Mouse (Mus musculus) MEL (cell line): ENCODE results near the gene Golga4. TPM values are rescaled to one million over a fixed set of nuclear protein-coding genes. Genes with fewer than 3 reads are reported as not detected.

Source experiments
- DNase-seq: peaks from one replicate; pipeline ENCODE4 v3.0.0; 2011; ENCODE audit warnings: low read depth, low spot score
- H3K27ac ChIP-seq: 2 replicates; pipeline ENCODE4 v1.5.1; 2012; ENCODE audit warnings: low read depth, mild to moderate bottlenecking, control low read depth, low read length, moderate library complexity; ENCODE audit not compliant: control insufficient read depth
- H3K27me3 ChIP-seq, 2 experiments: fragments of 150-350 bp in 1 of 2; sonication (generic) in 1 of 2; 2 replicates each; pipeline ENCODE4 v1.6.1; 2012; ENCODE audit warnings: low read length in 2 of 2, mild to moderate bottlenecking in 2 of 2, improper control_type of control experiment in 1 of 2, moderate library complexity in 1 of 2; ENCODE audit not compliant: insufficient read depth in 2 of 2, control insufficient read depth in 1 of 2
- H3K36me3 ChIP-seq, 2 experiments: 2 replicates each; pipeline ENCODE4 v1.6.1; 2012 to 2014; ENCODE audit warnings: low read length in 2 of 2, improper control_type of control experiment in 1 of 2, inconsistent platforms in 1 of 2, mild to moderate bottlenecking in 1 of 2; ENCODE audit not compliant: insufficient read depth in 2 of 2, control insufficient read depth in 1 of 2
- H3K4me1 ChIP-seq, 2 experiments: fragments of 150-350 bp in 1 of 2; sonication (generic) in 1 of 2; 2 replicates each; pipeline ENCODE4 v1.6.1; 2012; ENCODE audit warnings: low read length in 2 of 2, improper control_type of control experiment in 1 of 2, mild to moderate bottlenecking in 1 of 2; ENCODE audit not compliant: insufficient read depth in 2 of 2, control insufficient read depth in 1 of 2
- H3K4me3 ChIP-seq, 2 experiments: fragments of 150-350 bp in 1 of 2; sonication (generic) in 1 of 2; 2 replicates each; pipeline ENCODE4 v1.5.1; 2012; ENCODE audit warnings: low read depth in 2 of 2, low read length in 2 of 2, mild to moderate bottlenecking in 2 of 2, moderate library complexity in 2 of 2, control low read depth in 1 of 2, improper control_type of control experiment in 1 of 2; ENCODE audit not compliant: control insufficient read depth in 1 of 2, insufficient read depth in 1 of 2
- H3K79me2 ChIP-seq: 2 replicates; pipeline ENCODE4 v1.6.1; 2012; ENCODE audit warnings: mild to moderate bottlenecking, low read length, moderate library complexity; ENCODE audit not compliant: control insufficient read depth, poor library complexity, insufficient read depth
- H3K9ac ChIP-seq: 2 replicates; pipeline ENCODE4 v1.6.1; 2012; ENCODE audit warnings: low read depth, mild to moderate bottlenecking, control low read depth, low read length, moderate library complexity; ENCODE audit not compliant: control insufficient read depth, poor library complexity, severe bottlenecking
- H3K9me3 ChIP-seq: fragments of 150-350 bp; sonication (generic); replicated peaks from 2 replicates; pipeline ENCODE4 v1.6.1; 2012; ENCODE audit warnings: mild to moderate bottlenecking, low read length, improper control_type of control experiment, moderate library complexity; ENCODE audit not compliant: insufficient read depth
- BHLHE40 ChIP-seq: IDR thresholded peaks from 2 replicates; pipeline ENCODE4 v1.6.1; 2012; ENCODE audit warnings: low read depth, mild to moderate bottlenecking, inconsistent platforms, low read length, improper control_type of control experiment, borderline replicate concordance
- CHD1 ChIP-seq: IDR thresholded peaks from 2 replicates; pipeline ENCODE4 v1.6.1; 2012; ENCODE audit warnings: low read depth, mild to moderate bottlenecking, inconsistent platforms, low read length, improper control_type of control experiment
- CHD2 ChIP-seq: IDR thresholded peaks from 2 replicates; pipeline ENCODE4 v1.6.1; 2011; ENCODE audit warnings: low read length, improper control_type of control experiment
- E2F4 ChIP-seq: IDR thresholded peaks from 2 replicates; pipeline ENCODE4 v1.6.1; 2011; ENCODE audit warnings: low read depth, low read length, improper control_type of control experiment, borderline replicate concordance
- EP300 ChIP-seq, 2 experiments: IDR thresholded peaks; 2 replicates each; pipeline ENCODE4 v1.6.1; 2011; ENCODE audit warnings: improper control_type of control experiment in 2 of 2, low read length in 2 of 2, low read depth in 1 of 2, mild to moderate bottlenecking in 1 of 2
- ETS1 ChIP-seq: IDR thresholded peaks from 2 replicates; pipeline ENCODE4 v1.6.1; 2012; ENCODE audit warnings: low read depth, mild to moderate bottlenecking, inconsistent platforms, low read length, improper control_type of control experiment, moderate library complexity
- GATA1 ChIP-seq: IDR thresholded peaks from 2 replicates; pipeline ENCODE4 v1.6.1; 2011; ENCODE audit warnings: low read depth, low read length, improper control_type of control experiment
- HCFC1 ChIP-seq: IDR thresholded peaks from 2 replicates; pipeline ENCODE4 v1.6.1; 2012; ENCODE audit warnings: low read depth, mild to moderate bottlenecking, inconsistent platforms, low read length, improper control_type of control experiment, moderate library complexity
- JUND ChIP-seq: IDR thresholded peaks from 2 replicates; pipeline ENCODE4 v1.6.1; 2011; ENCODE audit warnings: low read depth, mild to moderate bottlenecking, improper control_type of control experiment, low read length
- MAX ChIP-seq: IDR thresholded peaks from 2 replicates; pipeline ENCODE4 v1.6.1; 2011; ENCODE audit warnings: low read length, improper control_type of control experiment
- MEF2A ChIP-seq: IDR thresholded peaks from 2 replicates; pipeline ENCODE4 v1.6.1; 2014; ENCODE audit warnings: low read depth, mild to moderate bottlenecking, inconsistent platforms, low read length, improper control_type of control experiment; ENCODE audit not compliant: poor library complexity, insufficient replicate concordance, severe bottlenecking; ENCODE audit errors: extremely low read depth
- MXI1 ChIP-seq: IDR thresholded peaks from 2 replicates; pipeline ENCODE4 v1.6.1; 2011; ENCODE audit warnings: mild to moderate bottlenecking, low read depth, low read length, improper control_type of control experiment
- MYC ChIP-seq: IDR thresholded peaks from 2 replicates; pipeline ENCODE4 v1.6.1; 2011; ENCODE audit warnings: low read depth, mild to moderate bottlenecking, low read length, improper control_type of control experiment, moderate library complexity
- NELFE ChIP-seq: IDR thresholded peaks from 2 replicates; pipeline ENCODE4 v1.6.1; 2011; ENCODE audit warnings: low read depth, low read length, improper control_type of control experiment
- POLR2AphosphoS2 ChIP-seq: IDR thresholded peaks from 2 replicates; pipeline ENCODE4 v1.6.1; 2011; ENCODE audit warnings: low read length, improper control_type of control experiment
- RAD21 ChIP-seq: IDR thresholded peaks from 2 replicates; pipeline ENCODE4 v1.6.1; 2011; ENCODE audit warnings: mild to moderate bottlenecking, low read depth, low read length, improper control_type of control experiment
- RCOR1 ChIP-seq: IDR thresholded peaks from 2 replicates; pipeline ENCODE4 v1.6.1; 2012; ENCODE audit warnings: low read depth, mild to moderate bottlenecking, inconsistent platforms, low read length, improper control_type of control experiment
- UBTF ChIP-seq: IDR thresholded peaks from 2 replicates; pipeline ENCODE4 v1.6.1; 2012; ENCODE audit warnings: low read depth, mild to moderate bottlenecking, inconsistent platforms, low read length, improper control_type of control experiment, moderate library complexity, borderline replicate concordance; ENCODE audit not compliant: insufficient read depth
- USF1 ChIP-seq: IDR thresholded peaks from 2 replicates; pipeline ENCODE4 v1.6.1; 2014; ENCODE audit warnings: low read depth, mild to moderate bottlenecking, inconsistent platforms, low read length, improper control_type of control experiment, moderate library complexity
- polyA plus RNA-seq, 2 experiments: library from polyadenylated mRNA; stranded (reverse) in 1 of 2; unstranded in 1 of 2; fragments of >175 nt in 1 of 2; fragments of >200 nt in 1 of 2; gene quantifications; 2 replicates each; pipeline versions ENCODE4 v1.2.1 to v1.2.4; 2012; ENCODE audit warnings: low replicate concordance in 2 of 2, low read depth in 1 of 2; ENCODE audit not compliant: insufficient read length in 2 of 2, insufficient read depth in 1 of 2, missing spikeins in 1 of 2
- total RNA-seq: library from RNA; depleted of rRNA; stranded (reverse); fragments of 300-350 nt; gene quantifications from 2 replicates; pipeline ENCODE4 v1.2.3, GENCODE M21; 2012

Golga4 gene
- total and polyA plus RNA-seq, 3 experiments, result 29.8 to 465 (median 38.9) TPM

GRCm38 (mm10) chr9:118618732-118619250 lies 112.7 kb downstream of the Golga4 start:
- TF ChIP-seq UBTF (no peak), MEF2A (no peak), GATA1 (no peak), MXI1 (no peak), MYC (no peak), NELFE (no peak), RCOR1 (no peak), CHD1 (no peak), MAX (no peak), USF1 (no peak), RAD21 (no peak), BHLHE40 (no peak), EP300 (IDR thresholded peaks at IDR 0.05; ENCODE audit: low read depth in 1 of 2, low read length in 2 of 2) (no peak), POLR2AphosphoS2 (no peak), JUND (no peak), ETS1 (no peak), HCFC1 (no peak), E2F4 (no peak)
- no peak for DNase-seq
- H3K27me3 ChIP-seq, result no peaks in the 10 kb centered on the region
- no peaks in the 10 kb centered on the region for H3K4me1 ChIP-seq
- no peaks in the 10 kb centered on the region for H3K9me3 ChIP-seq
- no peaks in the 10 kb centered on the region for H3K79me2 ChIP-seq
- no peak overlapping the region for H3K9ac ChIP-seq
- no peaks in the 10 kb centered on the region for H3K36me3 ChIP-seq
- H3K27ac ChIP-seq, result no peak overlapping the region
- no peak overlapping the region for H3K4me3 ChIP-seq

GRCm38 (mm10) chr9:118620807-118621206 lies 114.7 kb downstream of the Golga4 start:
- Histone ChIP-seq H3K79me2 (no peaks in the 10 kb centered on the region), H3K9ac (no peak overlapping the region), H3K36me3 (no peaks in the 10 kb centered on the region), H3K4me3 (no peak overlapping the region), H3K27ac (no peak overlapping the region), H3K4me1 (no peaks in the 10 kb centered on the region)
- no peak for DNase-seq
- no peak for TF ChIP-seq CHD2
- TF ChIP-seq, all 39 proteins: peak for 0
- H3K9me3 ChIP-seq, result no peaks in the 10 kb centered on the region
- no peaks in the 10 kb centered on the region for H3K27me3 ChIP-seq
